ENCODE assay signal across 8 mouse cellular contexts in genomic region chr17:34850517-34851125, GRCm38 (mm10). TPM values are rescaled to one million over a fixed set of nuclear protein-coding genes. Genes with fewer than 3 reads are reported as not detected.
DNase-seq lines count a peak whose midpoint lies in the region; ATAC-seq and TF ChIP-seq lines count a peak whose summit lies in the region.

No protein-coding gene starts in this region.

- peak overlapping the region; percentile 90 for H3K9ac ChIP-seq in embryonic facial prominence, embryonic 11.5 days (replicated peaks; ENCODE audit: low read length)
- peak overlapping the region; percentile 95 for H3K9ac ChIP-seq in neural tube, embryonic 15.5 days (replicated peaks)

- H3K4me1 ChIP-seq in lung, adult 2 months (ENCODE audit: control insufficient read depth, insufficient read depth, low read length), result 0 out of 2 replicates have a peak, but pooled peaks cover 3% of the 10 kb centered on the region
- peaks cover 5% of the 10 kb centered on the region for H3K4me1 ChIP-seq in embryonic facial prominence, embryonic 11.5 days (ENCODE audit: control insufficient read depth, insufficient read depth, low read length)
- peaks cover 29% of the 10 kb centered on the region for H3K4me1 ChIP-seq in limb, embryonic 10.5 days
- peaks cover 25% of the 10 kb centered on the region for H3K4me1 ChIP-seq in neural tube, embryonic 15.5 days

- no peaks in the 10 kb centered on the region for H3K9me3 ChIP-seq in embryonic facial prominence, embryonic 11.5 days (replicated peaks; ENCODE audit: control insufficient read depth, low read length)
- H3K9me3 ChIP-seq in limb, embryonic 10.5 days (replicated peaks), result no peaks in the 10 kb centered on the region
- H3K9me3 ChIP-seq in neural tube, embryonic 15.5 days (replicated peaks), result no peaks in the 10 kb centered on the region

- peak overlapping the region; percentile 72 for H3K4me3 ChIP-seq in lung, adult 2 months (replicated peaks; ENCODE audit: extremely low read depth, low read depth, low read length)
- H3K4me3 ChIP-seq in embryonic facial prominence, embryonic 11.5 days (ENCODE audit: low read depth, low read length), result peak overlapping the region; percentile 87
- H3K4me3 ChIP-seq in limb, embryonic 10.5 days, result peak overlapping the region; percentile 99
- peak overlapping the region; percentile 91 for H3K4me3 ChIP-seq in neural tube, embryonic 15.5 days (replicated peaks)

- H3K36me3 ChIP-seq in embryonic facial prominence, embryonic 11.5 days (replicated peaks; ENCODE audit: control insufficient read depth, insufficient read depth, low read depth, low read length), result peaks cover 2% of the 10 kb centered on the region
- peaks cover 66% of the 10 kb centered on the region for H3K36me3 ChIP-seq in limb, embryonic 10.5 days
- H3K36me3 ChIP-seq in neural tube, embryonic 15.5 days, result peaks cover 60% of the 10 kb centered on the region

- no peaks in the 10 kb centered on the region for H3K27me3 ChIP-seq in embryonic facial prominence, embryonic 11.5 days (ENCODE audit: control insufficient read depth, insufficient read depth, low read length)
- no peaks in the 10 kb centered on the region for H3K27me3 ChIP-seq in limb, embryonic 10.5 days (ENCODE audit: low read depth, poor library complexity, severe bottlenecking)
- no peaks in the 10 kb centered on the region for H3K27me3 ChIP-seq in neural tube, embryonic 15.5 days (replicated peaks)

- no peak for TF ChIP-seq CTCF in lung, adult 2 months (IDR thresholded peaks at IDR 0.05; ENCODE audit: insufficient read depth, low read length)

- H3K27ac ChIP-seq in embryonic facial prominence, embryonic 11.5 days (replicated peaks; ENCODE audit: low read depth, low read length), result no peak overlapping the region
- peak overlapping the region; percentile 92 for H3K27ac ChIP-seq in limb, embryonic 10.5 days
- peak overlapping the region; percentile 74 for H3K27ac ChIP-seq in neural tube, embryonic 15.5 days (replicated peaks)

- no peak for TF ChIP-seq POLR2A in lung, adult 2 months (IDR thresholded peaks at IDR 0.05; ENCODE audit: borderline replicate concordance, extremely low read depth, low read depth, low read length)

- DNase-seq in lung, adult 2 months, result no peak
- no peak for DNase-seq in lung, postnatal 25 days (ENCODE audit: low spot score)
- no peak for DNase-seq in embryonic facial prominence, embryonic 11.5 days (ENCODE audit: low spot score)
- no peak for DNase-seq in limb, embryonic 10.5 days (ENCODE audit: low spot score)
- DNase-seq in urinary bladder, postnatal 25 days (ENCODE audit: low spot score), result no peak
- no peak for DNase-seq in cerebellum, adult 11-12 months

- 1% methylated on average over 25 of the region's 25 CpGs for WGBS in lung, adult 2 months
- WGBS in embryonic facial prominence, embryonic 11.5 days, result under 1% methylated on average over 25 of the region's 25 CpGs
- 2% methylated on average over 25 of the region's 25 CpGs for WGBS in limb, embryonic 10.5 days
- WGBS in neural tube, embryonic 15.5 days, result 2% methylated on average over 25 of the region's 25 CpGs

- ATAC-seq in embryonic facial prominence, embryonic 11.5 days (replicated peaks; ENCODE audit: insufficient number of reproducible peaks, low FRiP score, low TSS enrichment, low read depth), result no peak; the same call in 1 of the 2 replicates
- ATAC-seq in neural tube, embryonic 15.5 days (ENCODE audit: low FRiP score), result no peak; the same call in 1 of the 2 replicates
- ATAC-seq in activated CD4-positive, CD25-positive, alpha-beta regulatory T cell, adult 4 months, result no peak

- H3K4me2 ChIP-seq in embryonic facial prominence, embryonic 11.5 days (ENCODE audit: low read depth, low read length), result peak overlapping the region; percentile 84
- H3K4me2 ChIP-seq in neural tube, embryonic 15.5 days, result peak overlapping the region; percentile 95

RNA-seq across cellular contexts. Expression of gene Nelfe, which starts 0.4 kb away (rescaled TPM):
- 22.4 and 23.2 TPM in 2 replicates for polyA plus RNA-seq in lung, adult 2 months (2012; rRNA removed)
- polyA plus RNA-seq in embryonic facial prominence, embryonic 11.5 days (2014; fragmentation: Nextera tagmentation; extraction: Ambion mirVana), result 128 and 130 TPM in 2 replicates
- polyA plus RNA-seq in limb, embryonic 10.5 days (2016; fragmentation: Nextera tagmentation; extraction: Ambion mirVana), result 151 and 155 TPM in 2 replicates
- polyA plus RNA-seq in neural tube, embryonic 15.5 days (2015; fragmentation: Nextera tagmentation; extraction: Ambion mirVana), result 77.4 and 77.8 TPM in 2 replicates
- 10 to 100 TPM; 45.4 to 53.4 TPM for polyA plus RNA-seq in activated CD4-positive, CD25-positive, alpha-beta regulatory T cell, adult 4 months (2017; shearing (Covaris generic))

RNA-seq across cellular contexts. Expression of gene Skiv2l, which starts 0.6 kb away (rescaled TPM):
- 77.8 and 94.8 TPM in 2 replicates for polyA plus RNA-seq in lung, adult 2 months (2012; rRNA removed)
- polyA plus RNA-seq in embryonic facial prominence, embryonic 11.5 days (2014; fragmentation: Nextera tagmentation; extraction: Ambion mirVana), result 27.1 and 31.9 TPM in 2 replicates
- polyA plus RNA-seq in limb, embryonic 10.5 days (2016; fragmentation: Nextera tagmentation; extraction: Ambion mirVana), result 57.5 and 65.0 TPM in 2 replicates
- polyA plus RNA-seq in neural tube, embryonic 15.5 days (2015; fragmentation: Nextera tagmentation; extraction: Ambion mirVana), result 56.6 and 57.4 TPM in 2 replicates
- 10 to 100 TPM; 26.0 to 38.5 TPM for polyA plus RNA-seq in activated CD4-positive, CD25-positive, alpha-beta regulatory T cell, adult 4 months (2017; shearing (Covaris generic))

RNA-seq across cellular contexts. Expression of gene Cfb, which starts 11.7 kb away (rescaled TPM):
- 20.8 and 23.8 TPM in 2 replicates for polyA plus RNA-seq in lung, adult 2 months (2012; rRNA removed)
- 1.2 and 2.0 TPM in 2 replicates for polyA plus RNA-seq in embryonic facial prominence, embryonic 11.5 days (2014; fragmentation: Nextera tagmentation; extraction: Ambion mirVana)
- polyA plus RNA-seq in limb, embryonic 10.5 days (2016; fragmentation: Nextera tagmentation; extraction: Ambion mirVana), result 2.1 and 2.5 TPM in 2 replicates
- 2.4 and 5.9 TPM in 2 replicates for polyA plus RNA-seq in neural tube, embryonic 15.5 days (2015; fragmentation: Nextera tagmentation; extraction: Ambion mirVana)
- polyA plus RNA-seq in activated CD4-positive, CD25-positive, alpha-beta regulatory T cell, adult 4 months (2017; shearing (Covaris generic)), result under 1 TPM; 0.79 to 0.83 TPM

RNA-seq across cellular contexts. Expression of gene Dxo, which starts 13.8 kb away (rescaled TPM):
- 45.6 and 58.1 TPM in 2 replicates for polyA plus RNA-seq in lung, adult 2 months (2012; rRNA removed)
- 65.3 and 68.1 TPM in 2 replicates for polyA plus RNA-seq in embryonic facial prominence, embryonic 11.5 days (2014; fragmentation: Nextera tagmentation; extraction: Ambion mirVana)
- 77.5 and 83.5 TPM in 2 replicates for polyA plus RNA-seq in limb, embryonic 10.5 days (2016; fragmentation: Nextera tagmentation; extraction: Ambion mirVana)
- polyA plus RNA-seq in neural tube, embryonic 15.5 days (2015; fragmentation: Nextera tagmentation; extraction: Ambion mirVana), result 58.9 and 64.8 TPM in 2 replicates
- polyA plus RNA-seq in activated CD4-positive, CD25-positive, alpha-beta regulatory T cell, adult 4 months (2017; shearing (Covaris generic)), result 10 to 100 TPM; 19.8 to 28.0 TPM

RNA-seq across cellular contexts. Expression of gene Stk19, which starts 13.9 kb away (rescaled TPM):
- 45.1 and 46.0 TPM in 2 replicates for polyA plus RNA-seq in lung, adult 2 months (2012; rRNA removed)
- 14.4 and 18.4 TPM in 2 replicates for polyA plus RNA-seq in embryonic facial prominence, embryonic 11.5 days (2014; fragmentation: Nextera tagmentation; extraction: Ambion mirVana)
- 23.3 and 28.6 TPM in 2 replicates for polyA plus RNA-seq in limb, embryonic 10.5 days (2016; fragmentation: Nextera tagmentation; extraction: Ambion mirVana)
- polyA plus RNA-seq in neural tube, embryonic 15.5 days (2015; fragmentation: Nextera tagmentation; extraction: Ambion mirVana), result 40.0 and 41.6 TPM in 2 replicates
- 10 to 100 TPM; 37.3 to 51.6 TPM for polyA plus RNA-seq in activated CD4-positive, CD25-positive, alpha-beta regulatory T cell, adult 4 months (2017; shearing (Covaris generic))
